ENCODE assay signal across 18 mouse cellular contexts in genomic region chr8:41742796-41743670, GRCm38 (mm10).
A peak's percentile ranks its signal among the peaks of the same experiment; 100 is the strongest.
DNase-seq lines count a peak whose midpoint lies in the region; ATAC-seq lines count a peak whose summit lies in the region.
"Had no signal": no experiment of that assay in that cellular context is flagged by ENCODE, and none has a peak within 500 bp of the region (broad histone marks: within the 10 kb centered on the region; RNA-seq: fewer than 3 reads in every experiment).

No protein-coding gene starts in this region.

- 52% methylated on average over 11 of the region's 11 CpGs for WGBS in hindbrain, embryonic 10.5 days
- WGBS in midbrain, embryonic 12.5 days = 41% methylated on average over 11 of the region's 11 CpGs

- 0 out of 2 replicates have a peak overlapping the region, but pooled peaks have one; percentile 11 for H3K4me2 ChIP-seq in midbrain, embryonic 12.5 days (replicated peaks)
- H3K4me2 ChIP-seq: heart, embryonic 13.5 days; kidney, embryonic 15.5 days; limb, embryonic 15.5 days; lung, embryonic 14.5 days had no signal

- H3K4me1 ChIP-seq in hindbrain, embryonic 10.5 days (replicated peaks) = 0 out of 2 replicates have a peak, but pooled peaks cover 2% of the 10 kb centered on the region
- peaks cover 4% of the 10 kb centered on the region for H3K4me1 ChIP-seq in midbrain, embryonic 12.5 days
- H3K4me1 ChIP-seq: heart, embryonic 13.5 days; kidney, embryonic 15.5 days; limb, embryonic 15.5 days; megakaryocyte, embryonic 14.5 days had no signal

- 0 out of 2 replicates have a peak overlapping the region, but pooled peaks have one; percentile 29 for H3K27ac ChIP-seq in hindbrain, embryonic 10.5 days
- H3K27ac ChIP-seq in midbrain, embryonic 12.5 days (replicated peaks) = no peak overlapping the region
- H3K27ac ChIP-seq: heart, embryonic 13.5 days; kidney, embryonic 15.5 days; limb, embryonic 15.5 days had no signal

- no peak for DNase-seq in frontal cortex, postnatal 25 days (ENCODE audit: low spot score in 2 of 2)
- no peak for DNase-seq in hindbrain, embryonic 10.5 days (ENCODE audit: low spot score)
- DNase-seq in retina, postnatal 1 day = peak; percentile 60
- DNase-seq in T-cell, adult 2 months (ENCODE audit: low spot score) = no peak
- DNase-seq in layer of hippocampus, postnatal 36 days = no peak
- DNase-seq: adrenal gland, postnatal 36 days; cerebellum, adult 18-20 months; gastrocnemius, postnatal 10 days; lung, embryonic 14.5 days had no signal

- no peak overlapping the region for H3K4me3 ChIP-seq in hindbrain, embryonic 10.5 days
- H3K4me3 ChIP-seq in midbrain, embryonic 12.5 days = no peak overlapping the region
- H3K4me3 ChIP-seq: heart, embryonic 13.5 days; kidney, embryonic 15.5 days; limb, embryonic 15.5 days; megakaryocyte, embryonic 14.5 days had no signal

- peak; percentile 93 for ATAC-seq in frontal cortex, adult (ENCODE audit: low TSS enrichment)
- ATAC-seq in midbrain, embryonic 12.5 days (ENCODE audit: low FRiP score, low read depth) = peak; percentile 85
- no peak for ATAC-seq in megakaryocyte, adult 5-6 weeks (ENCODE audit: poor library complexity, severe bottlenecking)
- ATAC-seq: inflammation-experienced regulatory T-cells, adult 6 months had no signal

- H3K27me3 ChIP-seq in hindbrain, embryonic 10.5 days (ENCODE audit: insufficient read depth, poor library complexity, severe bottlenecking) = no peaks in the 10 kb centered on the region
- H3K27me3 ChIP-seq in midbrain, embryonic 12.5 days = no peaks in the 10 kb centered on the region
- H3K27me3 ChIP-seq: heart, embryonic 13.5 days; kidney, embryonic 15.5 days; limb, embryonic 15.5 days; megakaryocyte, embryonic 14.5 days had no signal

- H3K9me3 ChIP-seq in hindbrain, embryonic 10.5 days = no peaks in the 10 kb centered on the region
- H3K9me3 ChIP-seq in midbrain, embryonic 12.5 days = no peaks in the 10 kb centered on the region
- H3K9me3 ChIP-seq: G1E; heart, embryonic 13.5 days; kidney, embryonic 15.5 days; limb, embryonic 15.5 days; megakaryocyte, embryonic 14.5 days had no signal

- H3K9ac ChIP-seq in midbrain, embryonic 12.5 days (replicated peaks) = no peak overlapping the region
- H3K9ac ChIP-seq: heart, embryonic 13.5 days; kidney, embryonic 15.5 days; limb, embryonic 15.5 days; lung, embryonic 14.5 days had no signal

- no peaks in the 10 kb centered on the region for H3K36me3 ChIP-seq in hindbrain, embryonic 10.5 days
- no peaks in the 10 kb centered on the region for H3K36me3 ChIP-seq in midbrain, embryonic 12.5 days
- H3K36me3 ChIP-seq: G1E; heart, embryonic 13.5 days; kidney, embryonic 15.5 days; limb, embryonic 15.5 days had no signal
